Mouse (Mus musculus) limb, embryonic 15.5 days (tissue): ENCODE measurements at regions not wholly inside any gene's neighbourhood (a gene's known extent, or its start where the extent isn't known, plus 50 kb on each side); places are given as distances from the start of the nearest gene placed in this dataset.

Experiments
- ATAC-seq: fragments of 200-750 bp; cut with Nextera tagmentation; 2 replicates; pipeline ENCODE4 v1.8.0; 2017; ENCODE audit warnings: low read depth, moderate TSS enrichment; ENCODE audit not compliant: insufficient number of reproducible peaks, low FRiP score, low TSS enrichment
- H3K27ac ChIP-seq: fragments of 300-500 bp; sonication (generic); 2 replicates; pipeline ENCODE4 v1.5.1; 2015; ENCODE audit warnings: moderate library complexity, mild to moderate bottlenecking, inconsistent platforms
- H3K27me3 ChIP-seq: fragments of 300-500 bp; sonication (generic); 2 replicates; pipeline ENCODE4 v1.6.1; 2015; ENCODE audit warnings: inconsistent platforms
- H3K36me3 ChIP-seq: fragments of 300-500 bp; sonication (generic); 2 replicates; pipeline ENCODE4 v1.6.1; 2015; ENCODE audit warnings: inconsistent platforms
- H3K4me1 ChIP-seq: fragments of 300-500 bp; sonication (generic); 2 replicates; pipeline ENCODE4 v1.6.1; 2015; ENCODE audit warnings: inconsistent platforms
- H3K4me2 ChIP-seq: fragments of 300-500 bp; sonication (generic); 2 replicates; pipeline ENCODE4 v1.6.1; 2015; ENCODE audit warnings: mild to moderate bottlenecking, inconsistent platforms
- H3K4me3 ChIP-seq: fragments of 300-500 bp; sonication (generic); 2 replicates; pipeline ENCODE4 v1.5.1; 2015; ENCODE audit warnings: mild to moderate bottlenecking, inconsistent platforms
- H3K9ac ChIP-seq: fragments of 300-500 bp; sonication (generic); 2 replicates; pipeline ENCODE4 v1.6.1; 2015; ENCODE audit warnings: inconsistent platforms
- H3K9me3 ChIP-seq: fragments of 300-500 bp; sonication (generic); 2 replicates; pipeline ENCODE4 v1.6.1; 2016; ENCODE audit warnings: inconsistent platforms
- WGBS: fragments of 180-500 bp; shearing (Covaris S2); methylation state at CpG from one replicate; pipeline ENCODE4 v1.1.7; 2015; 5-methylcytosine and 5-hydroxymethylcytosine counted together

GRCm38 (mm10) chr5:97167401-97168249, 56.2 kb upstream of the Paqr3 start:
- no peaks in the 10 kb centered on the region for H3K27me3 ChIP-seq
- no peaks in the 10 kb centered on the region for H3K4me1 ChIP-seq
- no peak overlapping the region for H3K27ac ChIP-seq
- no peak for ATAC-seq
- no peak overlapping the region for H3K4me2 ChIP-seq
- H3K4me3 ChIP-seq: no peak overlapping the region
- 84% methylated on average over 18 of the region's 18 CpGs for WGBS
- H3K9ac ChIP-seq: no peak overlapping the region
- no peaks in the 10 kb centered on the region for H3K9me3 ChIP-seq
- no peaks in the 10 kb centered on the region for H3K36me3 ChIP-seq

DNA sequence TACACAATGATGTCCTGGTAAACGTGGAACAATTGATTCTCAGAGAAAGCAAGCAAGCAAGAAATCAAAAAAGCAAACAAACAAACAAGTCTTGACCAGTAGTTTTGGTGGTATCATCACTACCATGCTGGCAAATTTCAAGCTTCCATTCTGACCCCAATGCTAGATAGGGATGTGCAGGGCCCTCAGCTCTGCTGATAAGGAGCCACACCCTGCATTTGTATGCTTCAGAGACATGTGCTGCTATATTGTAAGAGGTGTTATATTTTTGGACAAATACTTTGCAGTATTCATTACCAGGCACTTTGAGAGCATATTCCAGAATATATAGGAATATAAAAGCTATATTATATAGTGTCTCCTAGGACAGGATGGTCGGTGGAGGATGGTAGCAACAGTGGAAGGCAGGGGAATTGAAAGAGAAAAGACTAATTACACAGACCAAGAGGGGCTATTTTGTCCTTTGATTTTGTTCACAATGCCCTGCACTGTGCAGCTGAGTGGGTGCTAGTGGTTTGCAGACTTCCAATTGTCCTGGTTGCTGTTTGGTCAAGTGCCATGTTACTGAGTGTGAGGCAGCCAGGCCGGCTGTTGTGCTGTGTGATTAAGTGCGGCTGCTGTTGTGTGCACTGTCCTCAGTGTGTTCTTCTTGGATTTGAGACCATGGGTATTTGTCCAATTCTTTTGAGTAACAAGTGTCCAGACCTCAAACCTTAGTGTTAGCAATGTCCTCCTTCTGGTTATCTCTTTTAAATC, 54.9 kb upstream of the Paqr3 start:
- ATAC-seq: no peak
- Histone ChIP-seq H3K36me3 (no peaks in the 10 kb centered on the region), H3K4me2 (no peak overlapping the region), H3K4me1 (no peaks in the 10 kb centered on the region), H3K9me3 (no peaks in the 10 kb centered on the region), H3K27me3 (no peaks in the 10 kb centered on the region), H3K9ac (no peak overlapping the region), H3K27ac (no peak overlapping the region), H3K4me3 (no peak overlapping the region)
- WGBS: 85% methylated on average over 4 of the region's 4 CpGs
